Mouse (Mus musculus): Measurements from ENCODE around the gene Upf2.
"Not testable (repeated sequence)": the region's sequence is repeated elsewhere in the genome, so short reads cannot be mapped to it uniquely, and the experiment has no call there.

Gene Upf2

GRCm38 (mm10) chr2:6072685-6073260 is 121.5 kb downstream of the Upf2 start:
- DNase-seq: no peak

GRCm38 (mm10) chr2:6074891-6075529 is 123.7 kb downstream of the Upf2 start:
- no peak for DNase-seq

- no peak for DNase-seq
Measured at GRCm38 (mm10) chr2:6075530-6075896, 124.2 kb downstream of the Upf2 start.

- no peak for DNase-seq
Measured at GRCm38 (mm10) chr2:6080037-6080436, 128.8 kb downstream of the Upf2 start.

- DNase-seq: no peak
Measured at GRCm38 (mm10) chr2:6081108-6081507, 129.8 kb downstream of the Upf2 start.

GRCm38 (mm10) chr2:6082615-6083014 is 131.3 kb downstream of the Upf2 start:
- DNase-seq: no peak

- DNase-seq: no peak
Measured at GRCm38 (mm10) chr2:6083696-6084095, 132.4 kb downstream of the Upf2 start.

GRCm38 (mm10) chr2:6085622-6086530 is 134.6 kb downstream of the Upf2 start:
- DNase-seq: no peak

- no peak for DNase-seq
Measured at GRCm38 (mm10) chr2:6087151-6087550, 135.9 kb downstream of the Upf2 start.

GRCm38 (mm10) chr2:6089941-6090340 is 138.7 kb downstream of the Upf2 start:
- not testable (repeated sequence) for DNase-seq

GRCm38 (mm10) chr2:6097113-6097716 is 145.9 kb downstream of the Upf2 start:
- no peak for DNase-seq

- DNase-seq: no peak
Measured at GRCm38 (mm10) chr2:6098924-6099323, 147.7 kb downstream of the Upf2 start.

GRCm38 (mm10) chr2:6099443-6099842 is 148.2 kb downstream of the Upf2 start:
- no peak for DNase-seq

- no peak for DNase-seq
Measured at GRCm38 (mm10) chr2:6100027-6100749, 148.9 kb downstream of the Upf2 start.

GRCm38 (mm10) chr2:6100755-6101154 is 149.5 kb downstream of the Upf2 start:
- DNase-seq: no peak

GRCm38 (mm10) chr2:6105437-6105836 is 154.2 kb downstream of the Upf2 start:
- DNase-seq: no peak
